Mouse (Mus musculus): Measurements from ENCODE around the gene Ctdnep1.
"Not testable (repeated sequence)": the region's sequence is repeated elsewhere in the genome, so short reads cannot be mapped to it uniquely, and the experiment has no call there.

Ctdnep1 gene

DNA sequence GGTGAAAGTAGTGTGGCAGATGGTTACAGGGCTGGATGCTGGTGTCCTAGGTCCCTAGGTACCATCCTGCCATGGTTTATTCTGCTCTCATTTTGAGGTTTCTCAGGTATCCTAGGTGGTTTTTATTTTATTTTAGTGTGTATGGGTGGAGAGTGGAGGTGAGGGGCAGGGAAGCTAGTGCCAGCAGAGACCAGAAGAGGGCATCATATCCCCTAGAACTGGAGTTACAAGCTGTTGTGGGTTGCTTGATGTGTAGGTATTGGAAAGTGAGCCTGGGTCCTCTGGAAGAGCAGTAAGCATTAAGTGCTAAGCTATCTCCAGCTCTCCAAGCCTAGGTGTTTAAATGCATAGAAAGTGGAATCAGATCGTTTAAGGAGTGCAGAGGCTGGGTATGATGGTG lies 28.7 kb upstream of the Ctdnep1 start:
- DNase-seq, result no peak

DNA sequence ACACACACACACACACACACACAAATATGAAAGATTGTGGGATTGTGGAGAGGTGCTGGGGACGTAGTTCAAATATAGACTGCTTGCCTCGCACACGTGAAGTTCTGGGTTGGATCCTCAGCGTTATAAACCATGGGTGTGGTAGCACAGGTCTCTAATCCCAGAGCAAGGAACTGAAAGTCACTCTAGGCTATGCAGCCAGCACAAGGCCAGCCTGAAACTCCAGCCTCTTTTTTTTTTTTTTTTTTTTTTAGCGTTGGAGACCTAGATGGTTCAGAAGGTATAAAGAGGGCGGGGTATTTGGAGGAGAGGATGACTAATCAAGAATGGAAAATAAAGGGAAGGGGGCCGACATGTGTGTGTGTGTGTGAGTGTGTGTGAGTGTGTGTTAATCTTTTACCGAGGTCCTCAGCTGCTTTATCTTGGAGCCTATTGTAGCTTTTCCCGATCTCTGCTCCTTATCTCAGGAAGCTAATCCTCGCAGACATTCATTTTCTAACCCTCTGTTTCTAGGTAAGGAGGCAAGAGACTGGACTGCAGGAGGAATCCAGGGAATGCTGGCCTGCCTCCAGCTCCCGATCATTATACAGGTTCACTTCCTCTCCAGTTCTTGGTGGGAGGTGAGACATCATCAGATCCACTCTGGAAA lies 27.6 kb upstream of the Ctdnep1 start:
- no peak for DNase-seq

DNA sequence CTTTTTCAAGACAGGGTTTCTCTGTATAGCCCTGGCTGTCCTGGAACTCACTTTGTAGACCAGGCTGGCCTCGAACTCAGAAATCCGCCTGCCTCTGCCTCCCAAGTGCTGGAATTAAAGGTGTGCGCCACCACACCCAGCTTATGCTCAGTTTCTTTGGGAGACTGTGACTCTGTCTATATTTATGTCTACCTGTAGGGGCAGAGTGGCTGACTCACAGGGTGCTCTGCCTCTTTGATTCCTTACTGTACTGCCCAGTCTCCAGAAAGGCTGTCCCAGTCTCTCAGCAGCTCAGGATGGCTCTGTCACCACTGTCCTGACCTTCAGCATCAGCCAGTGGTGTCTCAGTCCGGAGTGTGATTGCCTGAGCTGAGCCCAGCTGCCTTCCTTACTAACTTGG lies 25.3 kb upstream of the Ctdnep1 start:
- not testable (repeated sequence) for DNase-seq

DNA sequence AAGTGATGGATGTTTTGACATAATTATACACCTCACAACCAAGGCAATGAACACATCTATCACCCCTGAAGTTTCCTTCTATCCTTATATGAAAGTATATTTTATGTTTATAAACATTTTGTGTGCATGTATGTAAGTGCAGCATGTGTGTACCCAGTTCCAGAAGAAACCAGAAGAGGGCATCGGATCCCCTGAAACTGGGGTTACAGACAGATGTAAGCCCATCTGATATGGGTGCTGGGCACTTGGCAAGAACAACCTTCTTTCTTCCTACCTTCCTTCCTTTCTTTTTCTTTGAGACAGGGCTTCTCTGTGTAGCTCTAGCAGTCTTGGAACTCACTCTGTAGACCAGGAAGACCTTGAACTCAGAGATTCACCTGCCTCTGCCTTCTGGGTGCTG lies 24.7 kb upstream of the Ctdnep1 start:
- DNase-seq, result no peak

DNA sequence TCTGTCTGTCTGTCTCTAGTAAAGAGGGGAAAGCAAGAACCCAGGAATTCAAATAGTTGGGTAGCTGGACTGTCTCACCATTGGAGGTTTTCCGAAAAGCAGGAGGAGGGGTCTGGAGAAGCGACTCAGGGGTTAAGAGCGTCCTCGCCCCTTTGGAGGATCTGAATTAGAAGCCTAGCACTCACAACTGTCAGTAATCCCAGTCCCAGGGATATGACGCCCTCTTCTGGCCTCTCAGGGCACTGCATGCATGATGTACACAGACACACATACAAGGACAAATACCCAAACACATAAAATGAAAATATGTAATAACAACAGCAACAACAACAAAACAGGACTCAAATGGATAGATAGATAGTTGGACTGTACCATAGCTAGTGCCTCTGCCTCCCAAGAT lies 20.3 kb upstream of the Ctdnep1 start:
- DNase-seq, result no peak

DNA sequence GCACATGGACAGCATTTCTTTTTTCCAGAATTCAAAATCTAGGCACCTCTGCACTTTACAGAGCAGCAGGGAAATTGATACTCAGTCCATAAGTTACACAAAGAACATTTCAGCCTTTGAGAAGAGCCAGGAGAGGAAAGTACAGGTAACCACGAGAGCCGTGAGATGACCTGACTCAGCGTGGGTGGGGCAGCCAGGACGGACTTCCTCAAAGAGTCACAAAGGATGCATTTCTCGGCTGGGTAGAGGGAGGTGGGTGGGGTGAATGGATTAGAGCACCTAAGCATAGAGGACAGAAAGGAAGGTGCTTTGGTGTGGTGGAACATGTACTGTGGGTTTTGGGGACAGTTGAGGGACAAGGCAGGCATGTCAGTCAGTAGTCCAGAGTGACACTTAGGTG lies 19.1 kb upstream of the Ctdnep1 start:
- DNase-seq, result no peak

DNA sequence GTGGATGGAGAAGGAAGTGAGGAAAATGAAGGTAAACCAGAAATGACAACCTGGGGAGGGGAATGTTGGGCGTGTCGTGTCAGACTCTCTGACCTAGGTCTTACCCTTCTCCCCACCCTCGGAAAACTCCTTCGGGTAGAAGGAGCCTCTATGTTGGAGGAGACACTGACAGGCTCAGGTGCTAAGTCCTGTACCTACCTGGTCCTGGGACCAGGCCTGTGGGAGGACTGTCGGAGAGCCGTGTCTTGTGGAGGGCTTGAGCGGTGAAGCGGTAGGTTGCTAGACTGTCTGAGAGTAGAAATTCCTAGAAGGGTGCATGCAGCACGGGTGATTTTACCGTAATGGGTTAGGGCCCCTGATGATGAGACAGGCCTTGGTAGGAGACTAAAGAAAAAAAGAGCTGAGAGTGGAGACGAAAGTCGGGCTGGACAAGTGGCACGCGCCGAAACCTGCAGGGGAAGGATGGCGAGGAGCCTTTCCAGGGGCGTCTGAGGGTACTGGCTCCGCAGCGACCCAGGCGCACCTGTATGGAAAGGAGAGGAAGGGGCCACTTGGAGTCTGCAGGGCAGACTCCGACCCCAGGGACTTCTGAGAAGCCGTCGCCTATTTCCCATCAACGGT lies 16.2 kb upstream of the Ctdnep1 start, which contains the start of gene Cldn7:
Gene Cldn7 (plus strand): TSS at position 130 of the 621 bp plus-strand sequence.
- DNase-seq, result no peak

DNA sequence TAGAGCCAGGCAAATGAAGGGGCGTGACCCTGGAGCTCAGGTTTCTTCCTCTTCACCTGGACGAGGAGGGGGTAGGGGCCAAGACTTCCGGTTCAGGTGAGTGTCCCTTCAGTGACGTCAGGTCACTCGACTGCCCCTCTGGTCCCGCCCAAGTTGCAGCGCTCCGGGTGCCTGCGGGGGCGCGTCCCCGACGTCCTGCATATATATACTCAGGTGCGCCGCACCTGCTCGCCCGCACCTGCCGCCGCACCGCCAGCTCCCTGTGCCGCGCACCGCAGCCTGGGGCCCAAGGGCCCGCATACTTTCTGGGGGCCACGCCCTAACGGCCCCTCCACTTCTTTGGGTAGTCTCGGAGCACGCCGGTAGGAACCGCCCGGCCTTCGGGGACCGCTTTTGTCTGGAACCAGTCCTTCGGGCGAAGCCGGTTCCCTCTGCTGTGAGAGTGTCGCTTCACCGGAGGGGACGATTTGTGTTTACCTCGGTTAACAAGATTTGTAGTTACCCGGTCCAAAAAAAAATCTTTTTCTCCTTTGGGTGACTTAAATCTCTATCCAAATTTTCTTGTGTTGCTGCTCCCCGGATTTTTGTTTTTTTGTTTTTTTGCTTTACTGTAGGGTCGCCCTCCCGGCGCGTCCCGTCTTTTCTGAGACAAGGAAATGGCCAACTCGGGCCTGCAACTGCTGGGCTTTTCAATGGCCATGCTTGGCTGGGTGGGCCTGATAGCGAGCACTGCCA lies 15.5 kb upstream of the Ctdnep1 start:
- DNase-seq, result peak; percentile 80

DNA sequence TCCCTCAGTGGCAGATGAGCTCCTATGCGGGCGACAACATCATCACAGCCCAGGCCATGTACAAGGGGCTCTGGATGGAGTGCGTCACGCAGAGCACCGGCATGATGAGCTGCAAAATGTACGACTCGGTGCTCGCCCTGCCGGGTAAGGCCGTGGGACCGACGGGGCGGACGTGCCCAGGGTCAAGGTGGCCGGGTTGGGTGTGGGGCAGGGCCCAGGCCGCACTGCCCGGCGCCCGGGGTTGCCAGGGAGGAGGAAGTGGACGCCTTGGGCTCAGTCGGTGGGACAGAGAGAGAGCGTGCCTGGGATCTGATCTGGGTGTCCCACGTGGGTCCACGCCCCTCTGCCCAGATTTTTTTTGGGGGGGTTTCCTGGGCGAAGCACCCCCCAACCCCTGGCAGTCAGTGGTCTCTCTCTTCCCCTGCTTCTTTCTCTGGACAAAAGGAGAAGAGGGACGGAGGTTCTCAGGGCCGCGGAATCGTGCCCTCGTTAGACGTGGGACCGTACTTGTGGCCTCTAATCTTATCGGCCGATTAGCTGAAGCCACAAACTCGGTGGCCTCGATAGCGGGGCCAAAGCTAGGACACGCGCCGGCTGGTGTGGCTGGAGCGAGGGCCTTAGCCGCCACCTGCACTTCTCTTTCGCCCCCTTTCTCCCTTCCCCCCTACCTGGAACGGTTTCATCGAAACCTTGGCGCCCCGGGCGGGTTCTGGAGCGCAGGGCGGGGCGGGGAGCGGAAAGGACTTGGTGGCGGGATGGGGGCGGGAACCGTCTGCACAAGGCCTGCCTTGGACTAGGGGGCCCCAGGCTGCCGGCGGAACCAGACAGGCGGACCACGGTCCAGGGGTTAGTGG lies 14.7 kb upstream of the Ctdnep1 start:
- DNase-seq, result peak; percentile 60

DNA sequence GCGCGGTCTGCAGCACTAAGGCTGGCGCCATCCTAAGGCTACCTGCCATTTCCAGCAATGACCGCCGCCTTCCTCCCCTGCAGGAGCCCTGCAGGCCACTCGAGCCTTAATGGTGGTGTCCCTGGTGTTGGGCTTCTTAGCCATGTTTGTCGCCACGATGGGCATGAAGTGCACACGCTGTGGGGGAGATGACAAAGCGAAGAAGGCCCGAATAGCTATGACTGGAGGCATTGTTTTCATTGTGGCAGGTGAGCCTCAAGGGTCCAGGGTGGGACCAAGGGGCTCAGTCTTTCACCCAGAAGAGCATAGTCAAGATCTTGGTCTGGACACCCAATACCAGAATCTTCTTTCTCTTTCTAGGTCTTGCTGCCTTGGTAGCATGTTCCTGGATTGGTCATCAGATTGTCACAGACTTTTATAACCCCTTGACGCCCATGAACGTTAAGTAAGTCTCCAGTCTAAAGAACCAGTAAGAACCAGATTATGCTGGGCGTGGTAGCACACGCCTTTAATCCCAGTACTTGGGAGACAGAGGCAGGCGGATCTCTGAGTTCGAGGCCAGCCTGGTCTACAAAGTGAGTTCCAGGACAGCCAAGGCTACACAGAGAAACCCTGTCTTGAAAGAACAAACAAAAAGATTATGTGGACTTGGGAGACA lies 14.0 kb upstream of the Ctdnep1 start:
- no peak for DNase-seq

DNA sequence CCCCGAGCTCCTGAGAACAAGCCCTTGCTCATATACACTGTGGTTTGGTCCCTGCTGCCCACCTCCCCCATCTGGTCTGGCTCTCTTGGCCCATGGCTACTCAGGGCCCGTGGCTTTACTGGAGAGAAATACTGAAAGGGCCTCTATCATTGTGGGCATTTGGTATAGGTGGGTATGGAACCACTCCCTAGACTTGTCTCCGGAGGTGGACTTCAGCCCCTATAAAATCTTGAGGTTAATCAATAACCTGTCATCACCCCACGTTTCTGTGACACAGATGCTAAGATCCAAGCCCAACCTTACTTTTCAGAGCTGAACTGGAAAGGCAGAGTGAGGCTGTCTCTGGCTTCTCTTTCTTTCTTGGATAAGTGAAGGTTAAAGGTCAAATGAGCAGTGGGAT lies 12.2 kb upstream of the Ctdnep1 start:
- DNase-seq, result no peak

DNA sequence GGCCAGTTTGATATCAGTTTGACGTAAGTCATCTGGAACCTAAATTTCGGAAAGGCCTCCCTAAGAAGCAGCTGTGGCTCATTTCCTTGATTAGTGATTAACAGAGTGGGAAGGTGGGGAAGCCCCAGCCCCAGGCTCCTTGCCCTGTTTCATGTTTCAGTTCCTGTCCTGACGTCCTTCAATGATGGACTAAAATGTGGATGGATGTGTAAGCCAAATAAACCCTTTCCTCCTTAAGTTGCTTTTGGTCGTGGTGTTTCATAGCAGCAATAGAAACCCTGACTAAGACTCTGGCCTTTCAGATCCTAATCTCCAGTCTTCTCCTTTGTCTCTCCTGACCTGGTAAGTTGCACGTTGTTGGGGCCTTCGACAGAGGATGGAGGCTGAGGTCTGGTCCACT lies 10.7 kb upstream of the Ctdnep1 start:
- DNase-seq, result no peak

DNA sequence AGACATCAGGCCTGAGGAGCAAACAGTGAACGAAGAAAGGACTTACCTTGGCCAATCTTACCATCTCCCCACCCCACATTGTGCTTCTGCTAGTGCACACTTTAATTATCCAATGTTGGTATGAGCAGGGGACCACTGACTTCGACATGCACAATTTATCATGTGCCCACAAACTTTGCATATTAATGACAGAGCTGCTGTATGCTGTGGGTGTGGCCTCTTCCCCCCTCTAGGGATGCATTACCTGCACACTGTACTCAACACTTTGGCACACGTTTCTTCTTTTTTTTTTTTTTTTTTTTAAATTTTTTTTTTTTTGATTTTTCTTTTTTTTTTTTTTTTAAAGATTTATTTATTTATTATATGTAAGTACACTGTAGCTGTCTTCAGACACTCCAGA lies 10.2 kb upstream of the Ctdnep1 start:
- no peak for DNase-seq

DNA sequence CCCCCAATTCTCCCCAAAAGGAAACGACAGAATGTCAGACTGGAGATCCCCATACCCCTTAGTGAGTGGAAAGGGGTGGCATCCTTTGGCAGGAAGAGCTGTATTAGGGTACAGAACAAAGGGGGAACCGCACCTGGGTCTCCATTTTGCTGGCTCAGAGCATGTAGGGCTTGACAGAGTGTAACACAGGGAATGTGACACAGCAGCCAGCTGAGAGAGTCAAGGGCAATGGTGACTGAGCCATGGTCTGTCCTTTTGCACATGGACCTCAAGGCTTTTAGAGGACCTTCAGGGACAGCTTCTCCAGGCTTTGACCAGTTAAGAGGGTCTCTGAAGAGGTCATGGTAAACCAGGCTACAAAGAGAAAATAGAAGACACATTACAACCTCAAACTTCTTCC lies 6.0 kb upstream of the Ctdnep1 start:
- no peak for DNase-seq

DNA sequence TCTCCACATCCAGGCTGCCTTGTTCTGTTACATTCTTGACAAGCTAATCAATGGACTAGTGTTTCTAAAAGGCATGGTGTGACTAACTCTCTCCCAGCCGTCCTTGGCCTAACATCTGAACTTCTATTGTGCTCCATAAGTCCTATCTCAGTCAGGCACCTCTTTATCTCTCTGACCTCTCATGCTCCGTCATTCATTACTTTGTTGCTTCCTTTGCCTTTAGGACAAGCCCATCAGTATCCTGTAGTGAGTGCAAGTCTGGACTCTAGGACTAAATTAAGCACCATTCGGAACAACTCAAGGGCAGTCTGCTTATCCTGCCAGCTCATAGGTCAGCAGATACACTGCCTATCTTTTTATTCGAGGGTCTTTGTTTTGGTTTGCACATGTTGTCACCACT lies 4.7 kb upstream of the Ctdnep1 start:
- no peak for DNase-seq

DNA sequence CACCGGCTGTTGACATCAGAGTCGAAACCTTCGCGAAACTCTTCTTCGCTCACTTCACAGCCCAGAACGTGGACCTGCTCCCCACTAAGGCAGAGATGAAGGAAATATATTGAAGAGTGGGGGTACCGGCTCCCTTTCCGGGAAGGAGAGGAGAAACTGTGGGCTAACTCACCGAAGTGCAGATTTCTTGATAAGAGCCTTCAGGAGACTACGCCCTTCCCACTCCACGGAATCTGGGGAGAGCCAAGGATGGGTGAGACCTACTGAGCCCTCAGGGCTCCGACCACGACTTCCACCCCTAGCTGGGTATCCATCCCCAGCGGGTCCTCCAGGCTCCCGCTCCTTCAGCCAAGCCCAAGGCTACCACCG lies 1.1 kb upstream of the Ctdnep1 start:
- DNase-seq, result no peak

DNA sequence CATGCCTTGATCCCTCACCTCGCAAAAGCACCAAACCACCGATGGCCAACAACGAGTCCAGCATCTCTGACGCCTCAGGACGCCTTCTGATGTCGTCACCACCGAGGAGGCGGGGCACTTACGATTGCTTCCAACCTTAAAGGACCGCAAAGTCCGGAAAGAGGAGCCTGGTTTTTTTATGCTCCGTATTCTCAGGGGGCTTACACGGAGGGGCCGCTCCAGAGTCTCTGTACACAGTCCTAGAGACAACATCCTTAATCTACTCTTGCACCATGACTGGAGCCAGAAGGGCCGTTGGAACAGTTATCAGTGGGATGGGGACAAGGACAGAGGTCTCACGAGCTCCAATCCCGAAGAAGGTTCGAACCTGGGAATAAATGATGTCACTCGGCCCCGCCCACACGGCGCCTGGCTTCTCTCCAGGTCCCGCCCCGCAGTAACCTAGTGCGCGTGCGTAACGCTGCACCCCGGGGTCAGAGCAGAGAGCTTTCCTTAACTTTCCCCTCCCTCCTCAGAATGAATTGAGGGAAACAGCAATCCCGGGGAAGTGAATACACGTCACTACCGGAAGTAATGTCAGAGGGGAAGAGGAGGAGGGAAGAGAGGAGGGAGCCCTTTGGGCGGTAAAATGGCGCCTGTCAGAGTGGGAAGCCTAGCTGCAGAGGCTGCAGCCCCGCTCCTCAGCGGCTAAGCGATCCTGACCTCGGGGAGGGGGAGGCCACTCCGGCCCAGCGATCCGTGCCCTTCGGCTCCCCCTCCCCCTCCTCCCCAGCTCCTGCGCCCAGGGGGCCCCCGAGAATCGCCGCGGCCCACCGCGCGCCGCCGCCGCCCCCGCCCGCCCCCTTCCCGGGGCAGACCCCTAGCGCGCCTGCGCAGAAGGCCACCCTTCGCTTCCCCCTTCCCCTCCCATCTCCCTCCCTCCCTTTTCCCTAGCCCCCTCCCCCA lies 488 bp upstream of the Ctdnep1 start:
- DNase-seq, result peak; percentile 98

DNA sequence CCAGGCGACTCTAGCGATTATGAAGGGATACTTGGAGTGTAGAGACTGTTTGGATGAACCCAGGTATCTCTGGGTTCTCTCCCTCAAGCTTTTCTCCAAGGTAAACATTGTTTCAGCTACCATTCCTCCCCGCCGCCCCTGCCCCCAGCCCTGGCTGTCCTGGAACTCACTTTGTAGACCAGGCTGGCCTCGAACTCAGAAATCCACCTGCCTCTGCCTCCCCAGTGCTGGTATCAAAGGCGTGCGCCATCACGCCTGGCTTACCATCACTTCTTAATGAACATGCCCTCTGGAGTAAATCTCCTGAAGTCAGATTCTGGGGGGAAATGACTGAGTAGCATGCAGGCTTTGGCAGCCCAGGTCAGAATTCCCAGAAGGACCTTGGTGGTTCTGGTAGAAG lies 1.3 kb downstream of the Ctdnep1 start, which contains the start of gene Elp5:
Gene Elp5 (minus strand): TSS at position 293 of the 400 bp plus-strand sequence.
- no peak for DNase-seq

DNA sequence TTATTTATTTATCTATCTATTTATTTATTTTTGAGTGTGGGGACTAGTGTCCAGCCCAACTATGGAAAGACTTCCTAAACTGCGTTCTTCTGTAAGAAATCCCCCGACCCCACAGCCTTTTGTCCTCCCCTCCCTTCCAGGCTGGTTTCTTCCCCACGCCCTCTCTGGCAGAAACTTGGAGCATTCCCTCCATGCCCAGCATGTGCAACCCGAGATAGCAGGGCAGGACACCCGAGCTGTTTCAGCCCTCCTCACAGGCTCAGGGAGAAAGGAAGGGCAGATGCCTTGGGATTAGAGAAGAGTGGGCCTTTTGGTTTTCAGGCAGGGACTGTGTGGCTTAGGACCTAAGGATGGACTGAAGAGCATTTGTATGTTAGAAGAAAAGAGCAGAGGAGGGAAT lies 1.9 kb downstream of the Ctdnep1 start:
- DNase-seq, result no peak

DNA sequence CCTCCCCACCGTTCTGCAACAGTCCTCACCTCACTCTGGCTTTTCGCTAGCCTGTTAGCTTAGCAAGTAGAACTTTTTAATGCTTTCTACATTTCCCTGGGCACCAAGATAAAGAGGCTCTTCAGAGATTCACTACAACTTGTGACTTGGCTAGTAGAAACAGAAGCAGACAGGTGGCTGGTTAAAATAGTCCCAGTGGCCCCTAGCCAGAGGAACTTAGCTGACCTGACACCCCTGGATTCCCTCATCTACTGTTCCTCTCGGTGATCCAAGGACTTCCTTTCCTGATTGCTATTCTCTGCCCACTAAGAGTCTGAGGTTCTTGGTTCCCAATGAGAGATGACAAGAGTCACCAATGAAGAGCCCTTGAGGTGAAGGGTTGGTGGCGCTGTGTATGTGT lies 2.4 kb downstream of the Ctdnep1 start:
- no peak for DNase-seq

DNA sequence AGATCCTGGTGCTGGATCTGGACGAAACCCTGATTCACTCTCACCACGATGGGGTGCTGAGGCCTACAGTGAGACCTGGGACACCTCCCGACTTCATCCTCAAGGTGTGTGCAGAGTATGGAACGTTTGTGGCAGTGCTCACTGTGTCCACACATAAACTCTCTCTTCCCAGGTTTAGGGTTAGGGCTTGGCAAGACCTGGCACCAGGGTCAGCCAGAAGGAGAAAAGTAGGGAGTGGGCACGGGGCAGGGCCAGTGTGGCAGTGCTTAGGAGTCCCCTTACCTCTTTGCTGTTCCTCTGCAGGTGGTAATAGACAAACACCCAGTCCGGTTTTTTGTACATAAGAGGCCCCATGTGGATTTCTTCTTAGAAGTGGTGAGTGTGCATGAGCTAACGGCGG lies 3.5 kb downstream of the Ctdnep1 start:
- no peak for DNase-seq

DNA sequence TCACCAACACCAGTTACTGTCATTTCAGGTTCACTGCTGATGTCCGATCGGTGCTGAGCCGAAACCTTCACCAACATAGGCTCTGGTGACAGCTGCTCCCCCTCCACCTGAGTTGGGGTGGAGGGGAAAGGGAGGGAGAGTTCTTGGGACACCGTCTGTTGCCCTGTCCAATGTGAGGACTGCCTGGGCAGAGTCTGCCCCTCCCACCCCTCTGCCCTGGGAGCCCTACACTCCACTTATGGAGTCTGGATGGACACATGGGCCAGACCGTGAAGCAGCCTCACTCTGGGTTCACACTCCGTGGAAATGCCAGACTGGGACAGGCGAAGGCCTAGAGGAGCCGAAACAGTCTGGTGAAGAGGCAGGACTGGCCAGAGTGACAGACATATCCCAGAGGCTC lies 9.0 kb downstream of the Ctdnep1 start:
- DNase-seq, result no peak
